Mouse (Mus musculus): Measurements from ENCODE around the gene Rhof. TPM values are rescaled to one million over a fixed set of nuclear protein-coding genes. Genes with fewer than 3 reads are reported as not detected.

Gene Rhof
- polyA plus RNA-seq, 1 experiment from 2014 or later, result 3.2 TPM

DNA sequence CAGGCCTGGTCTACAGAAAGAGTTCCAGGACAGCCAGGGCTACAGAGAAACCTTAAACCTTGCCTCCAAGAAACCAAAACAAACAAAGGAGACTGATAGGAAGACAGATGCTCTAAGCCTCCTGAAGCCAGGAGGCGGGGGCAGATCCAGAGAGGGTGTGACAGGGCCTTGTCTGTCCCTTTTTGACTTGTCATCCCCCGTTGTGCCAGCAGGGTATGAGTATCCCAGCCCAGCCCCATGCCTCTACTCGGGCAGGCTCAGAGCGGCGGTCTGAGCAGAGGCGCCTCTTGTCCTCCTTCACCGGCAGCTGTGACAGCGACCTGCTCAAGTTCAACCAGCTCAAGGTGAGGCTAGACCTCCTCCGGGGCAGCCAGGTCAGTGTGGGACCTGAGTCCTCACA is 30.4 kb upstream of the Rhof start:
- Histone ChIP-seq H3K4me1 (ENCODE audit: control insufficient read depth, insufficient read depth, low read length) (no peaks in the 10 kb centered on the region), H3K4me2 (replicated peaks; ENCODE audit: low read depth, low read length) (no peak overlapping the region), H3K27me3 (ENCODE audit: control insufficient read depth, insufficient read depth, low read length) (no peaks in the 10 kb centered on the region), H3K4me3 (ENCODE audit: low read length) (no peak overlapping the region), H3K9me3 (ENCODE audit: control insufficient read depth, low read length) (no peaks in the 10 kb centered on the region), H3K9ac (ENCODE audit: low read depth, low read length) (no peak overlapping the region), H3K27ac (ENCODE audit: low read depth, low read length) (no peak overlapping the region), H3K36me3 (ENCODE audit: control insufficient read depth, insufficient read depth, low read length) (peaks cover 85% of the 10 kb centered on the region)
- 75% methylated on average over 9 of the region's 9 CpGs for WGBS
- ATAC-seq (ENCODE audit: low FRiP score, low TSS enrichment), result peak; percentile 36; the same call in 1 of the 2 replicates

DNA sequence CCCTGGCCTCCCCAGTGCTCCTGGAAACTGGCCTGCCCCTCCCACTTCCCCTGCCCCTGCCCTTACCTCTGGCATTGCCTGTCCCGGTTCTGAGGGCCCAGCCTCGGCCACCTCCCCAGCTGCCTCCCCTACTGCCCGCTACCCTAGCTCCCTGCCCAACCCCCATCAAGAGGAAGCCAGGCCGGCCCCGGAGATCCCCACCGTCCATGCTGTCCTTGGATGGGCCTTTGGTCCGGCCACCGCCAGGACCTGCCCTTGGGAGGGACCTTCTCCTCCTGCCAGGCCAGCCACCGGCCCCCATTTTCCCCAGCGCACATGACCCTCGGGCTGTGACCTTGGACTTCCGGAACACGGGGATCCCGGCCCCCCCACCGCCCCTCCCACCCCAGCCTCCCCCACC is 27.8 kb upstream of the Rhof start:
- no peak overlapping the region for H3K4me2 ChIP-seq (replicated peaks; ENCODE audit: low read depth, low read length)
- H3K36me3 ChIP-seq (ENCODE audit: control insufficient read depth, insufficient read depth, low read length), result peaks cover 85% of the 10 kb centered on the region
- no peaks in the 10 kb centered on the region for H3K4me1 ChIP-seq (ENCODE audit: control insufficient read depth, insufficient read depth, low read length)
- H3K27ac ChIP-seq (ENCODE audit: low read depth, low read length), result no peak overlapping the region
- no peaks in the 10 kb centered on the region for H3K9me3 ChIP-seq (ENCODE audit: control insufficient read depth, low read length)
- H3K9ac ChIP-seq (ENCODE audit: low read depth, low read length), result no peak overlapping the region
- H3K27me3 ChIP-seq (ENCODE audit: control insufficient read depth, insufficient read depth, low read length), result no peaks in the 10 kb centered on the region
- 91% methylated on average over 15 of the region's 15 CpGs for WGBS
- no peak overlapping the region for H3K4me3 ChIP-seq (ENCODE audit: low read length)
- no peak for ATAC-seq (ENCODE audit: low FRiP score, low TSS enrichment)

DNA sequence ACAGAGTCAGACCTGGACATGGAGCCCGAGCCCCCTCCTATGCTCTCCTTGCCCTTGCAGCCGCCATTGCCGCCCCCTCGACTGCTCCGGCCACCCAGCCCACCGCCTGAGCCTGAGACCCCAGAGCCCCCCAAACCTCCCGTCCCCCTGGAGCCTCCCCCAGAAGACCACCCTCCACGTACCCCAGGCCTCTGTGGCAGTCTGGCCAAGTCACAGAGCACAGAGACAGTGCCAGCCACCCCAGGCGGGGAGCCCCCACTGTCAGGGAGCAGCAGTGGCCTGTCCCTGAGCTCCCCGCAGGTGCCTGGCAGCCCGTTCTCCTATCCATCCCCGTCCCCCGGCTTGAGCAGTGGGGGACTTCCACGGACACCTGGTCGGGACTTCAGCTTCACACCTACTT is 27.4 kb upstream of the Rhof start:
- no peak for ATAC-seq (ENCODE audit: low FRiP score, low TSS enrichment)
- H3K27ac ChIP-seq (ENCODE audit: low read depth, low read length), result no peak overlapping the region

DNA sequence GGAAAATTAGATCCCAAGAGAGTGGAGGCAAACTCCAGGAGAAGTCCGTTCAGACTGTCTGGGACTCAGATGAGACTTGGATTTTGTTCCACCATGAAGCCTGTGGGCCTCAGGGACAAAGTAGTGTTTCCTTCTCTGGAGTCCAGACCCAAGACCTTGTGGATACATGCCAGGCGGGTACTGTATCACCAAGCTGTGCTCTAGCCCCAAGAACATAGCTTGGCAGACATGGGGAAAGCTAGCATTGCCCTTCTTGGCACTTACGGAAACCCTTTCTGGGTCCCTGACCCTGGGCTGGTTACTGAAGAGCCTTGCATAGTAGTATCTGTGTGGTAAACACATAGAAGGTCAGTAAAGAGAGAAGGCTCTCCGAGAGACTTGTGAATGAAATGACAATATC is 27.0 kb upstream of the Rhof start:
- no peak overlapping the region for H3K4me2 ChIP-seq (replicated peaks; ENCODE audit: low read depth, low read length)
- H3K9ac ChIP-seq (ENCODE audit: low read depth, low read length), result no peak overlapping the region
- no peak overlapping the region for H3K27ac ChIP-seq (ENCODE audit: low read depth, low read length)
- no peak overlapping the region for H3K4me3 ChIP-seq (ENCODE audit: low read length)
- H3K36me3 ChIP-seq (ENCODE audit: control insufficient read depth, insufficient read depth, low read length), result peaks cover 89% of the 10 kb centered on the region
- no peaks in the 10 kb centered on the region for H3K27me3 ChIP-seq (ENCODE audit: control insufficient read depth, insufficient read depth, low read length)
- ATAC-seq (ENCODE audit: low FRiP score, low TSS enrichment), result no peak
- no peaks in the 10 kb centered on the region for H3K9me3 ChIP-seq (ENCODE audit: control insufficient read depth, low read length)
- 93% methylated on average over 4 of the region's 4 CpGs for WGBS
- H3K4me1 ChIP-seq (ENCODE audit: control insufficient read depth, insufficient read depth, low read length), result no peaks in the 10 kb centered on the region

More for the DNA sequence above, 27.4 kb upstream of the Rhof start:
- Histone ChIP-seq H3K4me1 (ENCODE audit: control insufficient read depth, insufficient read depth, low read length) (no peaks in the 10 kb centered on the region), H3K9ac (ENCODE audit: low read depth, low read length) (no peak overlapping the region), H3K4me3 (ENCODE audit: low read length) (no peak overlapping the region), H3K27me3 (ENCODE audit: control insufficient read depth, insufficient read depth, low read length) (no peaks in the 10 kb centered on the region), H3K4me2 (replicated peaks; ENCODE audit: low read depth, low read length) (no peak overlapping the region), H3K9me3 (ENCODE audit: control insufficient read depth, low read length) (no peaks in the 10 kb centered on the region), H3K36me3 (ENCODE audit: control insufficient read depth, insufficient read depth, low read length) (peaks cover 88% of the 10 kb centered on the region)
- 98% methylated on average over 15 of the region's 15 CpGs for WGBS

DNA sequence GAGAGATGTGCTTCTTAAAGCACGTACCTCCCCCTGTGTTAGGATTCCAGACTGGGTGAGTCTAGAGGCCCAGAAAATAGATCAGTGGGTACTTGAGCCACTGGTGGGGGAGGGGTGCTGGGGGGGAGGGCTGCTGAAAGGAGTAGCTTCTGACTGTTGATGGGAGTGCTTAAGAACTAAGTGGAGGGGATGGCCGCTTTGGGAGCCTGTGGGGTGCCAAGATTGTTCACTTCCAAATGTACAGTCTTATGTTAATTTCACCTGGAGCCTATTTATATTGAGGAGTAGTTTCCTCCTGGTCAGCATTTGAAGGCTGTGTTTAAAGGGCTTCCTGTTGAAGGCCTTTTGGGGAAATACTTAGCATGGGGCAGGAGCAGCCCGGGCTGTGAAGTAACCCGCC is 25.5 kb upstream of the Rhof start:
- Histone ChIP-seq H3K36me3 (ENCODE audit: control insufficient read depth, insufficient read depth, low read length) (peaks cover 87% of the 10 kb centered on the region), H3K9me3 (ENCODE audit: control insufficient read depth, low read length) (no peaks in the 10 kb centered on the region), H3K27ac (ENCODE audit: low read depth, low read length) (no peak overlapping the region), H3K4me1 (ENCODE audit: control insufficient read depth, insufficient read depth, low read length) (no peaks in the 10 kb centered on the region), H3K4me2 (replicated peaks; ENCODE audit: low read depth, low read length) (no peak overlapping the region), H3K9ac (ENCODE audit: low read depth, low read length) (no peak overlapping the region), H3K27me3 (ENCODE audit: control insufficient read depth, insufficient read depth, low read length) (no peaks in the 10 kb centered on the region), H3K4me3 (ENCODE audit: low read length) (no peak overlapping the region)
- WGBS, result 85% methylated on average over 4 of the region's 4 CpGs
- ATAC-seq (ENCODE audit: low FRiP score, low TSS enrichment), result no peak

DNA sequence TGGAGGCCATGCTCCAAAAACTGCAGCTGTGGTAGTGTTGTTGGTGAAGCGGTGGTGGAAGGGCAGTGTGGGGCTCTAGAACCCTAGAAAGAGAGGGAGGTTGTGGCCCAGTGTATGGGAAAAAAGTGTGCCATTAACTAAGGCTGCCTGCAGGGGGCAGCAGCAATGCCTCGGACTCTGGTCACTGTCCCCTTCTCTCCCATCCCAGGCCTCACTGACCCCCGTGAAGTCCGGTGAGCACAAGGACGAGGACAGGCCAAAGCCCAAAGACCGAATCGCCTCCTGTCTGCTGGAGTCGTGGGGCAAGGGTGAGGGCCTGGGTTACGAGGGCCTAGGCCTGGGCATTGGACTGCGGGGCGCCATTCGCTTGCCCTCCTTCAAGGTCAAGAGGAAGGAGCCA is 24.3 kb upstream of the Rhof start:
- Histone ChIP-seq H3K4me3 (ENCODE audit: low read length) (no peak overlapping the region), H3K4me1 (ENCODE audit: control insufficient read depth, insufficient read depth, low read length) (peaks cover under 1% of the 10 kb centered on the region; the same call in 1 of the 2 replicates), H3K27me3 (ENCODE audit: control insufficient read depth, insufficient read depth, low read length) (no peaks in the 10 kb centered on the region), H3K36me3 (ENCODE audit: control insufficient read depth, insufficient read depth, low read length) (peaks cover 88% of the 10 kb centered on the region), H3K9ac (ENCODE audit: low read depth, low read length) (no peak overlapping the region), H3K4me2 (replicated peaks; ENCODE audit: low read depth, low read length) (no peak overlapping the region), H3K9me3 (ENCODE audit: control insufficient read depth, low read length) (no peaks in the 10 kb centered on the region), H3K27ac (ENCODE audit: low read depth, low read length) (no peak overlapping the region)
- 87% methylated on average over 12 of the region's 12 CpGs for WGBS
- ATAC-seq (ENCODE audit: low FRiP score, low TSS enrichment), result no peak

DNA sequence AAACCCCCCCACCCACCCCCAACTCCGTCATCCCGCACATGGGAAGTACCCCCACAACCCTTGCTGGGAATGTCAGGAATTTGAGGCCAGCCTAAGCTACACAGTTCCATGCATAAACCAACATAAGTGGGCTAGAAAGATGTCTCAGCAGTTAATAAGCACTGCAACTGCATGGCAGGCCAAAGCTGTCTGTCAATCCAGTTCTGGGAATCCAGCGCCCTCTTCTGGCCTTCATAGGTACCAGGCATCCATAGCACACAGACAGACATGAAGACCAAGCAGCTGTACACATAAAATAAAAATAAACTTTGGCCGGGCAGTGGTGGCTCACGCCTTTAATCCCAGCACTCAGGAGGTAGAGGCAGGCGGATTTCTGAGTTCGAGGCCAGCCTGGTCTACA is 22.9 kb upstream of the Rhof start:
- Histone ChIP-seq H3K27me3 (ENCODE audit: control insufficient read depth, insufficient read depth, low read length) (no peaks in the 10 kb centered on the region), H3K36me3 (ENCODE audit: control insufficient read depth, insufficient read depth, low read length) (peaks cover 82% of the 10 kb centered on the region), H3K9me3 (ENCODE audit: control insufficient read depth, low read length) (no peaks in the 10 kb centered on the region), H3K4me1 (ENCODE audit: control insufficient read depth, insufficient read depth, low read length) (peaks cover 12% of the 10 kb centered on the region), H3K9ac (ENCODE audit: low read depth, low read length) (no peak overlapping the region), H3K27ac (ENCODE audit: low read depth, low read length) (no peak overlapping the region), H3K4me3 (ENCODE audit: low read length) (no peak overlapping the region), H3K4me2 (replicated peaks; ENCODE audit: low read depth, low read length) (no peak overlapping the region)
- WGBS, result 57% methylated on average over 7 of the region's 7 CpGs
- no peak for ATAC-seq (ENCODE audit: low FRiP score, low TSS enrichment)

DNA sequence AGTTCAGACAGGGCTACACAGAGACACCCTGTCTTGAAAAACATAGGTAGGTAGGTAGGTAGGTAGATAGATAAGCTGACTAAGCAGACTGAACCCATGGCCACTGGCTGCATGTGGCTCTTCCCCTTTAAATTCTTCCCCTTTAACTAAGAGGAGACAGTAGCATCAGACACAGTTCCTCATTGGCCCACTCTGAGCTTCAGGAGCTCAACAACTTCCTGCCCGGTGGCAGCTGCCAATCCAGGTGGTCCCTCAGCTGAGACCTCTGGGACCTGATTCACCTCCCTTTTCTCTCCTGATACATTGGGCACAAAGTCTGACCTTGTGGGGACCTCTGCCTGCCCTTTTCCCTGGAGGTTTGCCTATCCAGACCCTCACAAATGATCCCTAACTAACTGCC is 20.4 kb upstream of the Rhof start:
- no peak overlapping the region for H3K4me2 ChIP-seq (replicated peaks; ENCODE audit: low read depth, low read length)
- ATAC-seq (ENCODE audit: low FRiP score, low TSS enrichment), result no peak
- H3K27me3 ChIP-seq (ENCODE audit: control insufficient read depth, insufficient read depth, low read length), result no peaks in the 10 kb centered on the region
- WGBS, result 81% methylated on average over 1 of the region's 1 CpGs
- no peaks in the 10 kb centered on the region for H3K9me3 ChIP-seq (ENCODE audit: control insufficient read depth, low read length)
- H3K4me3 ChIP-seq (ENCODE audit: low read length), result no peak overlapping the region
- H3K27ac ChIP-seq (ENCODE audit: low read depth, low read length), result no peak overlapping the region
- H3K36me3 ChIP-seq (ENCODE audit: control insufficient read depth, insufficient read depth, low read length), result peaks cover 77% of the 10 kb centered on the region
- H3K4me1 ChIP-seq (ENCODE audit: control insufficient read depth, insufficient read depth, low read length), result peaks cover 33% of the 10 kb centered on the region
- H3K9ac ChIP-seq (ENCODE audit: low read depth, low read length), result no peak overlapping the region

DNA sequence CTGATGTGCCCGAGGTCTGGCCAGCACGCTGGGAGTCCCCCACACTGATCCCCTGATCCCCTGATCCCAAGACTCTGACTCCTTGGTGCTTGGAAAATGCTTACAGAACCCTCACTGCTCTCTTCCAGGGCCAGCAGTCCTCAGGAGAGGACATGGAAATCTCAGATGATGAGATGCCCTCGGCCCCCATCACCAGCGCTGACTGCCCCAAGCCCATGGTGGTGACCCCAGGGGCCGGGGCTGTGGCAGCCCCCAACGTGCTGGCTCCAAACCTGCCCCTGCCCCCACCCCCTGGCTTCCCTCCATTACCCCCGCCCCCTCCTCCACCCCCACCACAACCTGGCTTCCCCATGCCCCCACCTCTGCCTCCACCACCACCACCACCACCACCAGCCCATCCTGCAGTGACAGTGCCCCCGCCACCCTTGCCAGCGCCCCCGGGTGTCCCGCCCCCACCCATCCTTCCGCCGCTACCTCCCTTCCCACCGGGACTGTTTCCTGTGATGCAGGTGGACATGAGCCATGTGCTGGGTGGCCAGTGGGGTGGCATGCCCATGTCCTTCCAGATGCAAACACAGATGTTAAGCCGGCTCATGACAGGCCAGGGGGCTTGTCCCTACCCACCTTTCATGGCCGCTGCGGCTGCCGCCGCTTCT is 19.3 kb upstream of the Rhof start:
- ATAC-seq (ENCODE audit: low FRiP score, low TSS enrichment), result no peak
- Histone ChIP-seq H3K36me3 (ENCODE audit: control insufficient read depth, insufficient read depth, low read length) (peaks cover 77% of the 10 kb centered on the region), H3K27ac (ENCODE audit: low read depth, low read length) (no peak overlapping the region), H3K4me2 (replicated peaks; ENCODE audit: low read depth, low read length) (no peak overlapping the region), H3K4me1 (ENCODE audit: control insufficient read depth, insufficient read depth, low read length) (peaks cover 33% of the 10 kb centered on the region), H3K9ac (ENCODE audit: low read depth, low read length) (no peak overlapping the region), H3K4me3 (ENCODE audit: low read length) (no peak overlapping the region), H3K27me3 (ENCODE audit: control insufficient read depth, insufficient read depth, low read length) (no peaks in the 10 kb centered on the region), H3K9me3 (ENCODE audit: control insufficient read depth, low read length) (no peaks in the 10 kb centered on the region)
- WGBS, result 90% methylated on average over 19 of the region's 19 CpGs

All from kidney, embryonic 14.5 days (tissue).